Mouse (Mus musculus) heart, embryonic 16.5 days (tissue): ENCODE measurements around the gene Adat2. TPM values are rescaled to one million over a fixed set of nuclear protein-coding genes. Genes with fewer than 3 reads are reported as not detected.

Experiments used
- ATAC-seq: fragments of 200-750 bp; cut with Nextera tagmentation; replicated peaks from 2 replicates; pipeline ENCODE4 v1.8.0; 2017; ENCODE audit warnings: moderate number of reproducible peaks; ENCODE audit not compliant: insufficient read depth, low FRiP score; ENCODE audit errors: extremely low read depth
- H3K27ac ChIP-seq: fragments of 300-500 bp; sonication (generic); 2 replicates; pipeline ENCODE4 v1.5.1; 2014; ENCODE audit warnings: mild to moderate bottlenecking, low read length, control low read depth, moderate library complexity
- H3K27me3 ChIP-seq: fragments of 300-500 bp; sonication (generic); 2 replicates; pipeline ENCODE4 v1.6.1; 2014; ENCODE audit warnings: low read length, mixed read lengths; ENCODE audit not compliant: control insufficient read depth, insufficient read depth
- H3K36me3 ChIP-seq: fragments of 300-500 bp; sonication (generic); 2 replicates; pipeline ENCODE4 v1.6.1; 2014; ENCODE audit not compliant: control insufficient read depth, insufficient read depth
- H3K4me1 ChIP-seq: fragments of 300-500 bp; sonication (generic); 2 replicates; pipeline ENCODE4 v1.6.1; 2014; ENCODE audit warnings: low read length, mixed read lengths; ENCODE audit not compliant: control insufficient read depth, insufficient read depth
- H3K4me2 ChIP-seq: fragments of 300-500 bp; sonication (generic); 2 replicates; pipeline ENCODE4 v1.6.1; 2014; ENCODE audit warnings: low read depth, mild to moderate bottlenecking, control low read depth, low read length
- H3K4me3 ChIP-seq: fragments of 300-500 bp; sonication (generic); 2 replicates; pipeline ENCODE4 v1.5.1; 2014; ENCODE audit warnings: mild to moderate bottlenecking, control low read depth, low read length
- H3K9ac ChIP-seq: fragments of 300-500 bp; sonication (generic); 2 replicates; pipeline ENCODE4 v1.6.1; 2014; ENCODE audit warnings: low read length, control low read depth
- H3K9me3 ChIP-seq: fragments of 300-500 bp; sonication (generic); replicated peaks from 2 replicates; pipeline ENCODE4 v1.6.1; 2016; ENCODE audit warnings: low read length; ENCODE audit not compliant: control insufficient read depth
- WGBS: fragments of 180-500 bp; shearing (Covaris S2); extraction: QIAGEN DNeasy Blood & Tissue Kit; methylation state at CpG from one replicate; pipeline ENCODE4 v1.1.7; 2014; 5-methylcytosine and 5-hydroxymethylcytosine counted together
- polyA plus RNA-seq: library from polyadenylated mRNA; unstranded; fragments of >200 nt; fragmentation: Nextera tagmentation; extraction: Ambion mirVana; gene quantifications from 2 replicates; pipeline ENCODE4 v1.2.1, GENCODE M21; 2015

The Adat2 gene
- polyA plus RNA-seq, result 2.4 TPM in 2 replicates

- H3K9me3 ChIP-seq, result no peaks in the 10 kb centered on the region
- peak within 1 kb of the TSS; percentile 92 for H3K9ac ChIP-seq
- peaks cover 11% of the 10 kb centered on the region for H3K4me1 ChIP-seq
- peak within 1 kb of the TSS; percentile 86 for H3K27ac ChIP-seq
- no peaks in the 10 kb centered on the region for H3K27me3 ChIP-seq
- H3K4me3 ChIP-seq, result peak within 1 kb of the TSS; percentile 94
- WGBS, result under 1% methylated on average over 51 of the region's 51 CpGs
- H3K4me2 ChIP-seq, result peak within 1 kb of the TSS; percentile 85
- H3K36me3 ChIP-seq, result peaks cover 6% of the 10 kb centered on the region; the same call in 1 of the 2 replicates
- ATAC-seq, result peak; percentile 97
These were observed at the start of gene Adat2, which contains the start of gene Pex3 for GRCm38 (mm10) chr10:13552646-13553497. Adat2 (plus strand) TSS chr10:13552894. Pex3 (minus strand) TSS chr10:13553142.

- no peak overlapping the region for H3K4me3 ChIP-seq
- 73% methylated on average over 4 of the region's 4 CpGs for WGBS
- no peaks in the 10 kb centered on the region for H3K27me3 ChIP-seq
- no peaks in the 10 kb centered on the region; the same call in 1 of the 2 replicates for H3K36me3 ChIP-seq
- H3K4me2 ChIP-seq, result no peak overlapping the region
- no peaks in the 10 kb centered on the region for H3K9me3 ChIP-seq
- no peaks in the 10 kb centered on the region for H3K4me1 ChIP-seq
- no peak overlapping the region for H3K9ac ChIP-seq
- no peak overlapping the region for H3K27ac ChIP-seq
- no peak for ATAC-seq
These were observed 30.8 kb upstream of the Adat2 start for GRCm38 (mm10) chr10:13521857-13522256.

DNA sequence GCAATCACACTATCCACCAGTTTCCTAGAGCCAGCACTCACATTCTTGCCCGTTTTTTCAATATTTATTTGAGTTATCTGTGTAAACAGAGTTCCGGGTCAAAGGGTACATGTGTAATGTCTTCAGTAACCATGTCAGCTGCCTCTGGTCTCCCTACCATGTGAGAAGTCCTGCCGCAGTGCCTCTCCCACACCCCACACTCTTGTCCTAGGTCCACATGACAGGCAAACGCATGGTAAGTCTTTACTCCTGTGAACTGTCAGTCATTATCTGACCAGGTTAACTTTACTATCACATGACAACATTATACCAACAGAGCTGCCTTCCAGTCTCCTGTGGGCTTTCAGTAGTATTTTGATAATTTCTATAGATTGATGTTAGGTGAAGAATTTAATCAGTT, 24.5 kb upstream of the Adat2 start:
- Histone ChIP-seq H3K4me2 (no peak overlapping the region), H3K9me3 (no peaks in the 10 kb centered on the region), H3K4me3 (no peak overlapping the region), H3K27me3 (no peaks in the 10 kb centered on the region), H3K9ac (no peak overlapping the region), H3K36me3 (peaks cover 20% of the 10 kb centered on the region), H3K27ac (no peak overlapping the region), H3K4me1 (no peaks in the 10 kb centered on the region)
- WGBS, result 78% methylated on average over 4 of the region's 4 CpGs
- no peak for ATAC-seq

GRCm38 (mm10) chr10:13534751-13535150, 17.9 kb upstream of the Adat2 start:
- Histone ChIP-seq H3K27me3 (no peaks in the 10 kb centered on the region), H3K4me1 (peaks cover 8% of the 10 kb centered on the region), H3K9me3 (no peaks in the 10 kb centered on the region), H3K36me3 (peaks cover 20% of the 10 kb centered on the region), H3K27ac (peak overlapping the region; percentile 75), H3K4me3 (no peak overlapping the region), H3K4me2 (no peak overlapping the region), H3K9ac (no peak overlapping the region)
- ATAC-seq, result peak; percentile 95
- 27% methylated on average over 3 of the region's 3 CpGs for WGBS

GRCm38 (mm10) chr10:13536706-13537105, 16.0 kb upstream of the Adat2 start:
- Histone ChIP-seq H3K9ac (no peak overlapping the region), H3K4me3 (no peak overlapping the region), H3K4me2 (no peak overlapping the region), H3K27ac (no peak overlapping the region), H3K4me1 (peaks cover 8% of the 10 kb centered on the region), H3K9me3 (no peaks in the 10 kb centered on the region), H3K27me3 (no peaks in the 10 kb centered on the region), H3K36me3 (peaks cover 14% of the 10 kb centered on the region)
- 96% methylated on average over 7 of the region's 7 CpGs for WGBS
- ATAC-seq, result no peak

- no peak for ATAC-seq
- Histone ChIP-seq H3K9me3 (no peaks in the 10 kb centered on the region), H3K4me1 (peaks cover 6% of the 10 kb centered on the region), H3K27me3 (no peaks in the 10 kb centered on the region), H3K4me3 (no peak overlapping the region), H3K36me3 (peaks cover 18% of the 10 kb centered on the region; the same call in 1 of the 2 replicates), H3K9ac (no peak overlapping the region), H3K27ac (no peak overlapping the region), H3K4me2 (no peak overlapping the region)
- WGBS, result 94% methylated on average over 7 of the region's 7 CpGs
These were observed 12.8 kb upstream of the Adat2 start for GRCm38 (mm10) chr10:13539769-13540333.

DNA sequence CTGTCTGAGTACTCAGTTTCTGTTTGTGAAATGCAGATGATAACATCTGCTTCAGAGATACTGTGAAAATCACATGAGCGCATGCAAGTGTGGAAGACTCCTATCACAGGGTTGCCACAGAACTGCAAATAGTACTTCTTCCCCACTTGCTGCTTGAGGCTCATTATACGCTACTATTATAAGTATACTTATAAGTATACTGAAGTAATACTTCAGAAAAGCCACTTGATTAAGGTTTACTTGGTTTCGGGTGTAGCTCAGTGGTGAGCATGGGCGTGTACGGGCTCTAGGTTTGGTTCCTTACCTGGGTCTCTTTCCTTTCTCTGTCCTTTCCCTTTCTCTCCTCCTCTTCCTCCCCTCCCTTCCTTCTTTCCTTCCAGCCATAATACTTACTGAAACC, 11.0 kb upstream of the Adat2 start:
- WGBS, result 95% methylated on average over 5 of the region's 5 CpGs
- H3K4me2 ChIP-seq, result no peak overlapping the region
- no peaks in the 10 kb centered on the region for H3K27me3 ChIP-seq
- H3K27ac ChIP-seq, result no peak overlapping the region
- no peaks in the 10 kb centered on the region for H3K4me1 ChIP-seq
- peaks cover 19% of the 10 kb centered on the region; the same call in 1 of the 2 replicates for H3K36me3 ChIP-seq
- H3K9ac ChIP-seq, result no peak overlapping the region
- no peak for ATAC-seq
- no peaks in the 10 kb centered on the region for H3K9me3 ChIP-seq
- H3K4me3 ChIP-seq, result no peak overlapping the region

GRCm38 (mm10) chr10:13553498-13553985, 848 bp downstream of the Adat2 start:
- 19% methylated on average over 10 of the region's 10 CpGs for WGBS
- H3K9me3 ChIP-seq, result no peaks in the 10 kb centered on the region
- H3K4me3 ChIP-seq, result peak overlapping the region; percentile 94
- ATAC-seq, result no peak
- peaks cover 11% of the 10 kb centered on the region for H3K4me1 ChIP-seq
- H3K4me2 ChIP-seq, result peak overlapping the region; percentile 85
- H3K27ac ChIP-seq, result peak overlapping the region; percentile 86; the same call in 1 of the 2 replicates
- H3K9ac ChIP-seq, result peak overlapping the region; percentile 92
- no peaks in the 10 kb centered on the region for H3K27me3 ChIP-seq
- peaks cover 6% of the 10 kb centered on the region; the same call in 1 of the 2 replicates for H3K36me3 ChIP-seq

GRCm38 (mm10) chr10:13554316-13554715, 1.6 kb downstream of the Adat2 start:
- H3K4me1 ChIP-seq, result peaks cover 11% of the 10 kb centered on the region
- no peaks in the 10 kb centered on the region for H3K27me3 ChIP-seq
- no peak overlapping the region for H3K4me3 ChIP-seq
- no peak for ATAC-seq
- H3K9ac ChIP-seq, result no peak overlapping the region
- 83% methylated on average over 1 of the region's 1 CpGs for WGBS
- H3K27ac ChIP-seq, result no peak overlapping the region
- H3K36me3 ChIP-seq, result peaks cover 6% of the 10 kb centered on the region; the same call in 1 of the 2 replicates
- H3K9me3 ChIP-seq, result no peaks in the 10 kb centered on the region
- no peak overlapping the region for H3K4me2 ChIP-seq
